Comparison of ENCODE assay signal across 10 mouse cellular contexts in genomic region chr15:61481861-61482260, GRCm38 (mm10).
A peak's percentile ranks its signal among the peaks of the same experiment; 100 is the strongest.
DNase-seq lines count a peak whose midpoint lies in the region; ATAC-seq lines count a peak whose summit lies in the region.
"Had no signal": no experiment of that assay in that cellular context is flagged by ENCODE, and none has a peak within 500 bp of the region (broad histone marks: within the 10 kb centered on the region; RNA-seq: fewer than 3 reads in every experiment).

No protein-coding gene starts in this region.

- peak; percentile 91 for ATAC-seq in CD4-positive, CD25-positive, alpha-beta regulatory T cell, adult 4 months

- DNase-seq in kidney, adult 9 months = peak; percentile 4
- no peak for DNase-seq in kidney, adult 8-10 months
- DNase-seq in adrenal gland, postnatal 14 days = peak; percentile 42
- peak; percentile 10 for DNase-seq in kidney, postnatal 14 days
- DNase-seq in cerebellum, adult 11 months = no peak
- no peak for DNase-seq in thymus, postnatal 14 days
- no peak for DNase-seq in c-Kit-positive CD71-positive TER-119-positive erythroid progenitor cells, embryonic 14.5 days (ENCODE audit: low spot score)
- DNase-seq: cerebellum, adult 18-20 months; thymus, adult 18-20 months had no signal

Comparison
In these comparisons a context has a peak if more than half of its experiments do, and no peak if none do; other contexts are left out.
1. DNase-seq: peak in kidney, adult 9 months (single experiment), adrenal gland, postnatal 14 days (single experiment) and kidney, postnatal 14 days (single experiment); none in kidney, adult 8-10 months (0 of 2), cerebellum, adult 11 months (single experiment), thymus, postnatal 14 days (single experiment) and c-Kit-positive CD71-positive TER-119-positive erythroid progenitor cells, embryonic 14.5 days (single experiment).